Mouse (Mus musculus): ENCODE data around the gene Ppp1r35. TPM values are rescaled to one million over a fixed set of nuclear protein-coding genes. Genes with fewer than 3 reads are reported as not detected.

The Ppp1r35 gene
- polyA plus RNA-seq, 1 experiment from 2014 or later, result 39.5 TPM

DNA sequence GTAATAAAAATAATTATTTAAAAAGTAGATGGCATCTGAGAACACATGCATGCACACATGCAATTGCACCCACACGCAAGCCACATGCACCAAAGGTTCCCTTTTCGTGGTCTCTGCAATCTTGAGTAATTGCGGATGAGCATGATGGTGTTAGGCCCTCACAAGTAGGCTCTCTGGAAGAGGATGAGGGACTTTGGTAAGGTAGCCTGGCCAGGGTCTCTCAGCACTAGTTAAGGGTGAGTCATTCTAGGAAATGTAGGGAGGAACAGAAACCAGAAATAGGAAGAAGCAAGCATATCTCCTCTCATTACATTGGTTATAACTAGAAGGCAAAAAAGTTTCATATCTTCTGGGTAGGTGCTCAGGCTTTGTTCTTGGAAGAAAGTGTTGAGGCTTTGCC lies 46.4 kb downstream of the Ppp1r35 start:
- WGBS, result 88% methylated on average over 3 of the region's 3 CpGs
- Histone ChIP-seq H3K4me3 (ENCODE audit: low read depth, low read length) (no peak overlapping the region), H3K4me1 (ENCODE audit: control insufficient read depth, insufficient read depth, low read length) (no peaks in the 10 kb centered on the region), H3K27me3 (replicated peaks; ENCODE audit: control insufficient read depth, insufficient read depth, low read length) (no peaks in the 10 kb centered on the region), H3K9me3 (ENCODE audit: control insufficient read depth, low read length) (no peaks in the 10 kb centered on the region), H3K36me3 (ENCODE audit: control insufficient read depth, insufficient read depth, low read length) (no peaks in the 10 kb centered on the region), H3K9ac (ENCODE audit: low read depth, low read length) (no peak overlapping the region), H3K27ac (replicated peaks; ENCODE audit: low read depth, low read length) (no peak overlapping the region), H3K4me2 (ENCODE audit: low read depth, low read length) (no peak overlapping the region)
- DNase-seq (ENCODE audit: low spot score) (no peak), ATAC-seq (ENCODE audit: low read depth) (no peak)

DNA sequence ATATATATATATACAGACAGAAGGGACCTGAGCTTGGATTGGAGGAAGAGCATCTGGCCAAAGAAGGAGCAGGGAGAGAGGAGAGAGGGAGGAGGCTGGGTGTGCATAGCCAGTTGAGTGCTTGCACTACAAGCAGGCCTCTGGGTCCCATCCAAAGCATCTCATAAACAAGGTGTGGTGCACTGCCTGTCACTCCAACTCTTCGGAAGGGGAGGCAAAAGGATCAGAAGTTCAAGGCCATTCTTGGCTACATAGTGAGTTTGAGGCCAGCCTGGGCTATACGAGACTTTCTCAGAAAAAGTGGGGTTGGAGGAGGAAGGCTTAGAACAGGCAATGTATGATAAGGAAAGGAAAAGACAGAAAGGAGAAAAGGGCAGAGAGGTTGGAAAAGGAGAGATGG lies 47.3 kb downstream of the Ppp1r35 start:
- Histone ChIP-seq H3K27ac (replicated peaks; ENCODE audit: low read depth, low read length) (no peak overlapping the region), H3K9ac (ENCODE audit: low read depth, low read length) (no peak overlapping the region), H3K4me3 (ENCODE audit: low read depth, low read length) (no peak overlapping the region), H3K36me3 (ENCODE audit: control insufficient read depth, insufficient read depth, low read length) (no peaks in the 10 kb centered on the region), H3K27me3 (replicated peaks; ENCODE audit: control insufficient read depth, insufficient read depth, low read length) (no peaks in the 10 kb centered on the region), H3K4me2 (ENCODE audit: low read depth, low read length) (no peak overlapping the region), H3K4me1 (ENCODE audit: control insufficient read depth, insufficient read depth, low read length) (no peaks in the 10 kb centered on the region), H3K9me3 (ENCODE audit: control insufficient read depth, low read length) (no peaks in the 10 kb centered on the region)
- ATAC-seq (ENCODE audit: low read depth) (no peak), DNase-seq (ENCODE audit: low spot score) (no peak)
- 90% methylated on average over 2 of the region's 2 CpGs for WGBS

DNA sequence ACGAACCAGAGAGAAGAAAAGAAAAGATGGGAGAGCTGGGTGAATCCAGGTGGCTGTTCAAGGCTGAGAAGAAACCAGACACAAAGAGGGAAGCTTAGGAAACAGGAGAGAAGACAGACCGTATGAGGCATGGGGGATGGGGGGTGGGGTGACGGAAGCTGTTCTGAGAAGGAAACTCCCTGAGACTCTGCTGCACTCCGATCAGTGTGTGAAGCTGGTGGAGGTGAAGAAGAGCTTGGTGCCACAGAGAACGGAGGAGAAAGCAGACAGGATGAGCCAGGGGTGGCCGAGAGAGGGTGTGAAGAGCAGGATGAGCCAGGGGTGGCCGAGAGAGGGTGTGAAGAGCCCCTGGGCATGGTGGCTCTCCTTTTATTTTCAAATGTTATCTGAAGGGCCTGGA lies 47.8 kb downstream of the Ppp1r35 start:
- Histone ChIP-seq H3K9ac (ENCODE audit: low read depth, low read length) (no peak overlapping the region), H3K27ac (replicated peaks; ENCODE audit: low read depth, low read length) (no peak overlapping the region), H3K4me3 (ENCODE audit: low read depth, low read length) (no peak overlapping the region), H3K4me2 (ENCODE audit: low read depth, low read length) (no peak overlapping the region), H3K27me3 (replicated peaks; ENCODE audit: control insufficient read depth, insufficient read depth, low read length) (no peaks in the 10 kb centered on the region), H3K36me3 (ENCODE audit: control insufficient read depth, insufficient read depth, low read length) (no peaks in the 10 kb centered on the region), H3K9me3 (ENCODE audit: control insufficient read depth, low read length) (no peaks in the 10 kb centered on the region), H3K4me1 (ENCODE audit: control insufficient read depth, insufficient read depth, low read length) (no peaks in the 10 kb centered on the region)
- no peak for DNase-seq (ENCODE audit: low spot score)
- 59% methylated on average over 7 of the region's 7 CpGs for WGBS
- ATAC-seq (ENCODE audit: low read depth), result no peak

DNA sequence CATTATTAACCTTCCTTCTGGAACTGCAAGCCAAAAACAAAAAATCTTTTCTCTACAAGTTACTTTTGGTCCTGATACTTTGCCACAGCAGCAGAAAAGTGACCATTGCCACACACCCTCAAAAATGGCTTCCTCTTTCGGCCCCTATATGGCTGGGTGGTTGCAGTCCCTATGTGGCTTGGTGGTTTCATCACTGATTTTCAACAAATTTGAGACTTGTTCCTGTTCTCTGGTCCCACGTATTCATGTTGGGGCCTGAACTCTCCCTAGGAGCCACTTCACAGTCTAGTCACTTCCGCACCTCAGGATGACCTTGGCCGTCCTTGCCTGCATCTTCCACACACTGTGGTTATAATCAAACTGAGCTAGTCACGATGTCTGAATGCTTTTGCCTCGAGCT lies 50.0 kb downstream of the Ppp1r35 start:
- WGBS, result 85% methylated on average over 6 of the region's 6 CpGs
- Histone ChIP-seq H3K4me3 (ENCODE audit: low read depth, low read length) (no peak overlapping the region), H3K4me2 (ENCODE audit: low read depth, low read length) (no peak overlapping the region), H3K27me3 (replicated peaks; ENCODE audit: control insufficient read depth, insufficient read depth, low read length) (no peaks in the 10 kb centered on the region), H3K27ac (replicated peaks; ENCODE audit: low read depth, low read length) (no peak overlapping the region), H3K9ac (ENCODE audit: low read depth, low read length) (no peak overlapping the region), H3K36me3 (ENCODE audit: control insufficient read depth, insufficient read depth, low read length) (no peaks in the 10 kb centered on the region), H3K4me1 (ENCODE audit: control insufficient read depth, insufficient read depth, low read length) (no peaks in the 10 kb centered on the region), H3K9me3 (ENCODE audit: control insufficient read depth, low read length) (no peaks in the 10 kb centered on the region)
- ATAC-seq (ENCODE audit: low read depth) (no peak), DNase-seq (ENCODE audit: low spot score) (no peak)

Other genes with a start within 250 kb of the Ppp1r35 start
- gene Epo, start 245.6 kb upstream of the Ppp1r35 start, polyA plus RNA-seq (2014; fragmentation: Nextera tagmentation; extraction: Ambion mirVana), result 0.30 TPM in 1 of 2 replicates, not detected in the other
- 430 and 472 TPM in 2 replicates for gene Gnb2, start 245.3 kb upstream of the Ppp1r35 start, polyA plus RNA-seq (2014; fragmentation: Nextera tagmentation; extraction: Ambion mirVana)
- gene Actl6b, start 225.3 kb upstream of the Ppp1r35 start, polyA plus RNA-seq (2014; fragmentation: Nextera tagmentation; extraction: Ambion mirVana), result 4.4 and 5.2 TPM in 2 replicates
- 1.1 and 1.3 TPM in 2 replicates for gene Tfr2, start 209.0 kb upstream of the Ppp1r35 start, polyA plus RNA-seq (2014; fragmentation: Nextera tagmentation; extraction: Ambion mirVana)
- gene Mospd3, start 177.8 kb upstream of the Ppp1r35 start, polyA plus RNA-seq (2014; fragmentation: Nextera tagmentation; extraction: Ambion mirVana), result 43.0 and 45.6 TPM in 2 replicates
- gene Pcolce, start 165.1 kb upstream of the Ppp1r35 start, polyA plus RNA-seq (2014; fragmentation: Nextera tagmentation; extraction: Ambion mirVana), result 242 and 292 TPM in 2 replicates
- 0.10 and 0.25 TPM in 2 replicates for gene Fbxo24, start 149.8 kb upstream of the Ppp1r35 start, polyA plus RNA-seq (2014; fragmentation: Nextera tagmentation; extraction: Ambion mirVana)
- gene Lrch4, start 149.7 kb upstream of the Ppp1r35 start, polyA plus RNA-seq (2014; fragmentation: Nextera tagmentation; extraction: Ambion mirVana), result 36.5 and 40.1 TPM in 2 replicates
- gene Gm20605, start 149.7 kb upstream of the Ppp1r35 start, polyA plus RNA-seq (2014; fragmentation: Nextera tagmentation; extraction: Ambion mirVana), result 6.4 and 6.6 TPM in 2 replicates
- 6.3 and 7.2 TPM in 2 replicates for gene Sap25, start 137.5 kb upstream of the Ppp1r35 start, polyA plus RNA-seq (2014; fragmentation: Nextera tagmentation; extraction: Ambion mirVana)
- 0.14 and 0.21 TPM in 2 replicates for gene Irs3, start 133.1 kb upstream of the Ppp1r35 start, polyA plus RNA-seq (2014; fragmentation: Nextera tagmentation; extraction: Ambion mirVana)
- gene Agfg2, start 94.1 kb upstream of the Ppp1r35 start, polyA plus RNA-seq (2014; fragmentation: Nextera tagmentation; extraction: Ambion mirVana), result 10.2 and 10.4 TPM in 2 replicates
- 1.5 TPM in 2 replicates for gene Nyap1, start 37.2 kb upstream of the Ppp1r35 start, polyA plus RNA-seq (2014; fragmentation: Nextera tagmentation; extraction: Ambion mirVana)
- 134 and 141 TPM in 2 replicates for gene Tsc22d4, start 33.1 kb upstream of the Ppp1r35 start, polyA plus RNA-seq (2014; fragmentation: Nextera tagmentation; extraction: Ambion mirVana)
- gene Mepce, start 8.8 kb downstream of the Ppp1r35 start, polyA plus RNA-seq (2014; fragmentation: Nextera tagmentation; extraction: Ambion mirVana), result 12.2 and 15.2 TPM in 2 replicates
- 16.5 and 18.8 TPM in 2 replicates for gene Zcwpw1, start 8.9 kb downstream of the Ppp1r35 start, polyA plus RNA-seq (2014; fragmentation: Nextera tagmentation; extraction: Ambion mirVana)
- 0.71 and 0.78 TPM in 2 replicates for gene Pilra, start 57.4 kb downstream of the Ppp1r35 start, polyA plus RNA-seq (2014; fragmentation: Nextera tagmentation; extraction: Ambion mirVana)
- 0.39 and 0.56 TPM in 2 replicates for gene Pilrb1, start 79.3 kb downstream of the Ppp1r35 start, polyA plus RNA-seq (2014; fragmentation: Nextera tagmentation; extraction: Ambion mirVana)
- 0.46 and 0.52 TPM in 2 replicates for gene Pilrb2, start 93.0 kb downstream of the Ppp1r35 start, polyA plus RNA-seq (2014; fragmentation: Nextera tagmentation; extraction: Ambion mirVana)
- 0.07 TPM in 1 of 2 replicates, not detected in the other for gene Cyp3a13, start 142.8 kb downstream of the Ppp1r35 start, polyA plus RNA-seq (2014; fragmentation: Nextera tagmentation; extraction: Ambion mirVana)
- gene Gjc3, start 184.2 kb downstream of the Ppp1r35 start, polyA plus RNA-seq (2014; fragmentation: Nextera tagmentation; extraction: Ambion mirVana), result 0.45 and 0.88 TPM in 2 replicates
- 0.14 TPM in 1 of 2 replicates, not detected in the other for gene Azgp1, start 202.7 kb downstream of the Ppp1r35 start, polyA plus RNA-seq (2014; fragmentation: Nextera tagmentation; extraction: Ambion mirVana)
- not detected in 2 replicates for gene Smok3a, start 242.4 kb downstream of the Ppp1r35 start, polyA plus RNA-seq (2014; fragmentation: Nextera tagmentation; extraction: Ambion mirVana)
- not detected in 2 replicates for gene Smok3b, start 242.6 kb downstream of the Ppp1r35 start, polyA plus RNA-seq (2014; fragmentation: Nextera tagmentation; extraction: Ambion mirVana)

All from embryonic facial prominence, embryonic 14.5 days (tissue).